8 mouse cellular contexts compared by ENCODE assay signal in the genomic region with DNA sequence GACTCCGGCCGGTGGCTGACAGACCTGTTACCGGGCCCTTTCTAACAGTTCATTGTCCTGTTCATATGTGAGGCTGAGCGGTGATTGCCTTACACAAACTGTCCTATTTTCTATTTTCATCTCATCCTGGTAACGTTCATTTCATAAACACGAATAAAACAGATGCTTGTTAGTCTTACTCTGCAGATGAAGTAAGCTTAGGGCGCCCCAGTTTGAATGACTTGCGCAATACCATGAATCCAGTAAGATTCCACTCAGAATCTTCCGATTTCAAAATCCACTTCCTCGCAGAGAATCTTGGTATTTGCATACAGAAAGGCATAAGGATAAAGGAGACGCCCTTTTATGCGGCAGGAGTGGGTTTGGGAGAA. TPM values are rescaled to one million over a fixed set of nuclear protein-coding genes. Genes with fewer than 3 reads are reported as not detected.
A peak's percentile ranks its signal among the peaks of the same experiment; 100 is the strongest.
DNase-seq lines count a peak whose midpoint lies in the region; ATAC-seq and TF ChIP-seq lines count a peak whose summit lies in the region.

No protein-coding gene starts in this region.

- peaks cover 34% of the 10 kb centered on the region for H3K4me1 ChIP-seq in lung, adult 2 months (ENCODE audit: control insufficient read depth, insufficient read depth, low read length)
- peaks cover 44% of the 10 kb centered on the region for H3K4me1 ChIP-seq in embryonic facial prominence, embryonic 15.5 days
- H3K4me1 ChIP-seq in limb, embryonic 15.5 days, result peaks cover 41% of the 10 kb centered on the region
- peaks cover 27% of the 10 kb centered on the region for H3K4me1 ChIP-seq in small intestine, adult 2 months (ENCODE audit: control insufficient read depth, insufficient read depth, insufficient read length, low read length)

- peak overlapping the region; percentile 66 for H3K4me3 ChIP-seq in lung, adult 2 months (replicated peaks; ENCODE audit: extremely low read depth, low read depth, low read length)
- H3K4me3 ChIP-seq in embryonic facial prominence, embryonic 15.5 days (replicated peaks), result peak overlapping the region; percentile 75
- peak overlapping the region; percentile 64 for H3K4me3 ChIP-seq in limb, embryonic 15.5 days
- peak overlapping the region; percentile 67 for H3K4me3 ChIP-seq in small intestine, adult 2 months (ENCODE audit: low read depth, low read length)

- peak overlapping the region; percentile 41; the same call in 1 of the 2 replicates for H3K27ac ChIP-seq in embryonic facial prominence, embryonic 15.5 days (replicated peaks)
- H3K27ac ChIP-seq in limb, embryonic 15.5 days, result peak overlapping the region; percentile 65
- H3K27ac ChIP-seq in small intestine, adult 2 months (ENCODE audit: insufficient read depth, low read depth, low read length), result peak overlapping the region; percentile 71

- no peaks in the 10 kb centered on the region for H3K36me3 ChIP-seq in embryonic facial prominence, embryonic 15.5 days
- no peaks in the 10 kb centered on the region for H3K36me3 ChIP-seq in limb, embryonic 15.5 days
- H3K36me3 ChIP-seq in small intestine, adult 2 months (ENCODE audit: control insufficient read depth, insufficient read depth, low read length), result no peaks in the 10 kb centered on the region

- H3K9me3 ChIP-seq in embryonic facial prominence, embryonic 15.5 days (replicated peaks), result no peaks in the 10 kb centered on the region
- no peaks in the 10 kb centered on the region for H3K9me3 ChIP-seq in limb, embryonic 15.5 days

- no peak for TF ChIP-seq POLR2A in lung, adult 2 months (IDR thresholded peaks at IDR 0.05; ENCODE audit: borderline replicate concordance, extremely low read depth, low read depth, low read length)
- no peak for TF ChIP-seq POLR2A in small intestine, adult 2 months (IDR thresholded peaks at IDR 0.05; ENCODE audit: low read depth, low read length)

- WGBS in lung, adult 2 months, result 4% methylated on average over 12 of the region's 12 CpGs
- 5% methylated on average over 12 of the region's 12 CpGs for WGBS in embryonic facial prominence, embryonic 15.5 days
- WGBS in limb, embryonic 15.5 days, result 6% methylated on average over 12 of the region's 12 CpGs
- WGBS in small intestine, adult 2 months, result 2% methylated on average over 12 of the region's 12 CpGs

- no peak for DNase-seq in lung, adult 2 months
- DNase-seq in lung, postnatal 14 days, result no peak
- DNase-seq in adrenal gland, postnatal 4 days (ENCODE audit: low spot score in 2 of 2), result no peak
- no peak for DNase-seq in gastrocnemius, adult 18-20 months (ENCODE audit: low spot score)
- DNase-seq in cerebellum, postnatal 10 days, result no peak

- TF ChIP-seq CTCF in lung, adult 2 months (IDR thresholded peaks at IDR 0.05; ENCODE audit: insufficient read depth, low read length), result no peak
- TF ChIP-seq CTCF in small intestine, adult 2 months (IDR thresholded peaks at IDR 0.05; ENCODE audit: extremely low read depth, insufficient read length, insufficient replicate concordance, low read depth, low read length), result no peak

- no peak overlapping the region for H3K9ac ChIP-seq in embryonic facial prominence, embryonic 15.5 days
- H3K9ac ChIP-seq in limb, embryonic 15.5 days, result 0 out of 2 replicates have a peak overlapping the region, but pooled peaks have one; percentile 4

- H3K4me2 ChIP-seq in embryonic facial prominence, embryonic 15.5 days (replicated peaks), result peak overlapping the region; percentile 75
- peak overlapping the region; percentile 83 for H3K4me2 ChIP-seq in limb, embryonic 15.5 days

- no peaks in the 10 kb centered on the region for H3K27me3 ChIP-seq in embryonic facial prominence, embryonic 15.5 days
- no peaks in the 10 kb centered on the region for H3K27me3 ChIP-seq in limb, embryonic 15.5 days
- H3K27me3 ChIP-seq in small intestine, adult 2 months (ENCODE audit: control insufficient read depth, insufficient read depth, low read length), result no peaks in the 10 kb centered on the region

- no peak for ATAC-seq in embryonic facial prominence, embryonic 15.5 days (ENCODE audit: insufficient number of reproducible peaks, low FRiP score, low TSS enrichment, low read depth)
- no peak for ATAC-seq in limb, embryonic 15.5 days (ENCODE audit: insufficient number of reproducible peaks, low FRiP score, low TSS enrichment, low read depth)

RNA-seq across cellular contexts. Expression of a gene that starts 0.5 kb away (rescaled TPM):
- polyA plus RNA-seq in lung, adult 2 months (2012; rRNA removed), result 37.5 and 40.7 TPM in 2 replicates
- 30.6 and 33.9 TPM in 2 replicates for polyA plus RNA-seq in embryonic facial prominence, embryonic 15.5 days (2015; fragmentation: Nextera tagmentation; extraction: Ambion mirVana)
- 40.3 and 41.5 TPM in 2 replicates for polyA plus RNA-seq in limb, embryonic 15.5 days (2015; fragmentation: Nextera tagmentation; extraction: Ambion mirVana)
- polyA plus RNA-seq in small intestine, adult 2 months (2012; rRNA removed), result 4.7 and 13.1 TPM in 2 replicates
- 10 to 100 TPM; 58.6 to 65.8 TPM for total RNA-seq in adrenal gland, postnatal 4 days (2021)
- 10 to 100 TPM; 18.5 to 21.2 TPM for total RNA-seq in gastrocnemius, adult 18-20 months (2021)

RNA-seq across cellular contexts. Expression of a gene that starts 26.0 kb away (rescaled TPM):
- 43.9 and 49.0 TPM in 2 replicates for polyA plus RNA-seq in lung, adult 2 months (2012; rRNA removed)
- 14.5 and 18.4 TPM in 2 replicates for polyA plus RNA-seq in embryonic facial prominence, embryonic 15.5 days (2015; fragmentation: Nextera tagmentation; extraction: Ambion mirVana)
- 14.8 and 15.6 TPM in 2 replicates for polyA plus RNA-seq in limb, embryonic 15.5 days (2015; fragmentation: Nextera tagmentation; extraction: Ambion mirVana)
- 124 and 160 TPM in 2 replicates for polyA plus RNA-seq in small intestine, adult 2 months (2012; rRNA removed)
- 10 to 100 TPM; 22.7 to 23.7 TPM for total RNA-seq in adrenal gland, postnatal 4 days (2021)
- total RNA-seq in gastrocnemius, adult 18-20 months (2021), result 1 to 10 TPM; 4.3 to 6.0 TPM

RNA-seq across cellular contexts. Expression of a gene that starts 33.3 kb away (rescaled TPM):
- polyA plus RNA-seq in lung, adult 2 months (2012; rRNA removed), result 18.3 and 23.2 TPM in 2 replicates
- polyA plus RNA-seq in embryonic facial prominence, embryonic 15.5 days (2015; fragmentation: Nextera tagmentation; extraction: Ambion mirVana), result 34.0 and 34.6 TPM in 2 replicates
- 23.8 and 27.0 TPM in 2 replicates for polyA plus RNA-seq in limb, embryonic 15.5 days (2015; fragmentation: Nextera tagmentation; extraction: Ambion mirVana)
- 4.7 and 5.3 TPM in 2 replicates for polyA plus RNA-seq in small intestine, adult 2 months (2012; rRNA removed)
- 10 to 100 TPM; 48.9 to 52.3 TPM for total RNA-seq in adrenal gland, postnatal 4 days (2021)
- 1 to 10 TPM; 2.8 to 2.9 TPM for total RNA-seq in gastrocnemius, adult 18-20 months (2021)

RNA-seq across cellular contexts. Expression of a gene that starts 52.0 kb away (rescaled TPM):
- 3.2 and 3.3 TPM in 2 replicates for polyA plus RNA-seq in lung, adult 2 months (2012; rRNA removed)
- 3.4 and 6.3 TPM in 2 replicates for polyA plus RNA-seq in embryonic facial prominence, embryonic 15.5 days (2015; fragmentation: Nextera tagmentation; extraction: Ambion mirVana)
- polyA plus RNA-seq in limb, embryonic 15.5 days (2015; fragmentation: Nextera tagmentation; extraction: Ambion mirVana), result 3.5 TPM in 2 replicates
- 3.5 and 7.4 TPM in 2 replicates for polyA plus RNA-seq in small intestine, adult 2 months (2012; rRNA removed)
- 10 to 100 TPM; 13.8 to 13.9 TPM for total RNA-seq in adrenal gland, postnatal 4 days (2021)
- under 1 TPM; 0.66 to 0.73 TPM for total RNA-seq in gastrocnemius, adult 18-20 months (2021)

RNA-seq across cellular contexts. Expression of a gene that starts 59.7 kb away (rescaled TPM):
- polyA plus RNA-seq in lung, adult 2 months (2012; rRNA removed), result 15.9 and 18.5 TPM in 2 replicates
- 22.5 and 23.6 TPM in 2 replicates for polyA plus RNA-seq in embryonic facial prominence, embryonic 15.5 days (2015; fragmentation: Nextera tagmentation; extraction: Ambion mirVana)
- 17.6 and 18.4 TPM in 2 replicates for polyA plus RNA-seq in limb, embryonic 15.5 days (2015; fragmentation: Nextera tagmentation; extraction: Ambion mirVana)
- 12.3 and 15.6 TPM in 2 replicates for polyA plus RNA-seq in small intestine, adult 2 months (2012; rRNA removed)
- 10 to 100 TPM in 1 of 2 experiments, 1 to 10 TPM in 1; 4.7 to 12.0 TPM for total RNA-seq in adrenal gland, postnatal 4 days (2021)
- total RNA-seq in gastrocnemius, adult 18-20 months (2021), result under 1 TPM in 1 of 2 experiments, not detected in 1; 0.57 TPM
